Mouse (Mus musculus): ENCODE measurements around the gene Oip5.
A peak's percentile ranks its signal among the peaks of the same experiment; 100 is the strongest.

The Oip5 gene

DNA sequence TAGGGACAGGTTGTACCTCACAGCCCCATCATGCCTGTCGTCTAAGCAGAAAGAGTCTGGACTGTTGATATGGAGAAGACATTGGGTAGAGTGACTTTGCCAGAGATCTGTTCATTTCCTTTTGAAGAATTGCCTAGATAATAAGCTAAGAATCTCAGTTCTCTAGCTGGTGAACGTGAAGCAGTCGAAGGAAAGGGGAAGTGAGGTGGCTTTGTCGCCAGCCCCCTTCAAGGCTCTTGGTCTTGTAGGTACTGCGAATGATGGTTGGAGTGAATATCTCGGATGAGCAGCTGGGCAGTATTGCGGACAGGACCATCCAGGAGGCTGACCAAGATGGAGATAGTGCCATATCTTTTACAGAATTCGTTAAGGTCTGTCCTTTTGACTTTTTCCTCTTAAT is 34.0 kb downstream of the Oip5 start:
- DNase-seq: peak; percentile 71

- DNase-seq: peak; percentile 30
Observed at GRCm38 (mm10) chr2:119583439-119583838, 34.8 kb downstream of the Oip5 start.

DNA sequence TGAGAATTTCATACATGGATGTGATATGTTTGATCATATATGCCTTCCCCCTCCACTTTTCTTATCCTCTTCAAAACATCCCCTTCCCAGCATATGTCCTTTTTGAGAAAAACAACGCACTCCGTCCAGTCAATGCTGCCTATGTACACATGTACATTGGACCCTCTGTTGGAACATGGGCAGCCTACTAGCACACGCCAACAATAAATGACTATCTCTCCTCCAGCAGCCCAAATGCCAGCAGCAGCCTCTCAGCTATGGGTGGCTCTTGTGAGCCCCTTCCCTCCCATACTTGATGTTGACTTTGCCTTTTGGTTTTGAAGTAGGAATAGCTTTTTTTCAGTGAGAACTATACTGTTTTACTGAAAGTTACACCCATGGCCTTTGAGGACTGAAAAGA is 36.7 kb downstream of the Oip5 start:
- peak; percentile 68 for DNase-seq

GRCm38 (mm10) chr2:119572471-119572870 is 45.8 kb downstream of the Oip5 start:
- no peak for DNase-seq

DNA sequence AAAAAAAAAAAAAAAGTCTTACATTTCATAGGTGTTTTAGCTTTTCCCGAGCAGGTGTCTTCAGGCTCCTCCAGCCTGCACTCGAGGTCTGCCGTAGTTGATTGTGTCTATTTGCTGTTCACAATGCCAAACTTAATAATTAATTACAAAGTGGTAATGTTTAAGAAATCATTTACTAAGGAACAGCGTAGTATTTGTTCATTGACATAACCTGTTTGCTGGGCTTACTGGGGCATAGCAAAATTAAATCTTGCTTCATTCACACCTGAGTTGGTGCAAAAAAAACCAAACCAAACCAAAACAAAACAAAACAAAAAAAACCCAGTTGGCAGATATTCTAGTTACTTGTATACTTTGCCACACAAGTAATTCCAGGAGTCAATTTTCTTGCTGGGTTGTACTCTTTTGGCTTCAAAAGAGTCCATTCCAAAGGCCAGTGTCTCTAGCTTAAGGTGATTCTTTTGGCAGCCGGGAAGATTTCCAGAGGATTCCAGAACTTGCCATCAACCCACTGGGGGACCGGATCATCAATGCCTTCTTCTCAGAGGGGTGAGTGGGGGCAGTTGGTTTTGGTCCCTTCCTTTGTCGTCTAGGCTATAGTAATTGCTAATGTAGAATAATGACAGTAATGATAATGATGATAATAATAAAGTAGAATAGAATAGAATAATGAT is 52.0 kb downstream of the Oip5 start:
- DNase-seq: no peak

- DNase-seq: no peak
Observed at GRCm38 (mm10) chr2:119565284-119565683, 53.0 kb downstream of the Oip5 start.

DNA sequence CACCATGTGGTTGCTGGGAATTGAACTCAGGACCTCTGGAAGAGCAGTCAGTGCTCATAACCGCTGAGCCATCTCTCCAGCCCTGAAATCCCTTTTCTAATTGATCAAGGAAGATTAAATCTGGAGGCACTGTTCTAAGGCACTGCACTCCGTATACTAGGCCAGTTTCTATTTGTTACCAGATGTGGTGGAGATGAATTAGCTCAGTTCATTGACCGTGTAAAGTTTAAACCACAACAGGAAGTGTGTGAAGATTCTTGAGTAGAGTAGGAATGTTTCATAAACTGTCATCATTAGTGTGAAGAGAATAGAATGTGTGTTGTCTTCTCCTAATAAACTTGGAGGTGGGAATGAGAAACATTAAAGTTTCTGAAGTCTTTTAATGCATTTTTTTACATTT is 56.5 kb downstream of the Oip5 start:
- no peak for DNase-seq

Data from heart, adult 11 months (tissue).